Mouse (Mus musculus) kidney, embryonic 14.5 days (tissue): Measurements from ENCODE around the gene Ehd4. TPM values are rescaled to one million over a fixed set of nuclear protein-coding genes. Genes with fewer than 3 reads are reported as not detected.

ENCODE experiments used
- ATAC-seq: fragments of 200-750 bp; cut with Nextera tagmentation; 2 replicates; pipeline ENCODE4 v1.8.0; 2017; ENCODE audit warnings: moderate number of reproducible peaks, mild to moderate bottlenecking, moderate TSS enrichment, moderate library complexity; ENCODE audit not compliant: low FRiP score, low TSS enrichment
- H3K27ac ChIP-seq: fragments of 300-500 bp; sonication (generic); 2 replicates; pipeline ENCODE4 v1.5.1; 2014; ENCODE audit warnings: low read depth, mild to moderate bottlenecking, low read length, moderate library complexity, mixed read lengths
- H3K27me3 ChIP-seq: fragments of 300-500 bp; sonication (generic); 2 replicates; pipeline ENCODE4 v1.6.1; 2014; ENCODE audit warnings: mild to moderate bottlenecking, low read length; ENCODE audit not compliant: control insufficient read depth, insufficient read depth
- H3K36me3 ChIP-seq: fragments of 300-500 bp; sonication (generic); 2 replicates; pipeline ENCODE4 v1.6.1; 2014; ENCODE audit warnings: low read length, mixed read lengths; ENCODE audit not compliant: control insufficient read depth, insufficient read depth
- H3K4me1 ChIP-seq: fragments of 300-500 bp; sonication (generic); 2 replicates; pipeline ENCODE4 v1.6.1; 2014; ENCODE audit warnings: low read length, mixed read lengths; ENCODE audit not compliant: control insufficient read depth, insufficient read depth
- H3K4me2 ChIP-seq: fragments of 300-500 bp; sonication (generic); replicated peaks from 2 replicates; pipeline ENCODE4 v1.6.1; 2014; ENCODE audit warnings: low read depth, mild to moderate bottlenecking, low read length
- H3K4me3 ChIP-seq: fragments of 300-500 bp; sonication (generic); 2 replicates; pipeline ENCODE4 v1.5.1; 2014; ENCODE audit warnings: mild to moderate bottlenecking, low read length
- H3K9ac ChIP-seq: fragments of 300-500 bp; sonication (generic); 2 replicates; pipeline ENCODE4 v1.6.1; 2014; ENCODE audit warnings: low read depth, mild to moderate bottlenecking, low read length, moderate library complexity
- H3K9me3 ChIP-seq: fragments of 300-500 bp; sonication (generic); 2 replicates; pipeline ENCODE4 v1.6.1; 2016; ENCODE audit warnings: low read length; ENCODE audit not compliant: control insufficient read depth
- WGBS: fragments of 180-500 bp; shearing (Covaris S2); extraction: QIAGEN DNeasy Blood & Tissue Kit; methylation state at CpG from one replicate; pipeline ENCODE4 v1.1.7; 2014; 5-methylcytosine and 5-hydroxymethylcytosine counted together
- polyA plus RNA-seq: library from polyadenylated mRNA; unstranded; fragments of >200 nt; fragmentation: Nextera tagmentation; extraction: Ambion mirVana; gene quantifications from 2 replicates; pipeline ENCODE4 v1.2.1, GENCODE M21; 2014

Ehd4 gene
- polyA plus RNA-seq, 1 experiment from 2014 or later, result 31.8 TPM

DNA sequence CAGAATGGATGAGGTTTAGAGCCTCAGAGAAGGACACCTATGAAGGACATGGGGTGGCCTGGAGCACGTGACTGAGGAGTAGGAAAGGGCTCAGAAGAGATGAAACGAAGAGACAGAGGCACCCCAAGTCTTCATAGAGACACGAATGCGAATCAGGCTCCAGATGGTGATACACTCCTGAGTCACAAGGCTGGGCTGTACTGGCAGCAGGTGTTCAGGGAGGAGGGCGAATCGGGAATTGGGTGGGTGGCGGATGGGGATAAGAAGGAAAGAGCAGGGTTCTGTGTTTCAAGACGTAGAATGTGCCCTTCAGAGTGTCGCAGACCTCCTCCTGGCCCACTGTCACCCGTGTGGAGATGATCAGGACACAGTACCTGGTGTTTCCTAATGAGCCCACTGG lies 89.2 kb downstream of the Ehd4 start:
- H3K9me3 ChIP-seq, result no peaks in the 10 kb centered on the region
- WGBS, result 88% methylated on average over 10 of the region's 10 CpGs
- no peaks in the 10 kb centered on the region for H3K27me3 ChIP-seq
- H3K4me3 ChIP-seq, result no peak overlapping the region
- H3K4me2 ChIP-seq, result no peak overlapping the region
- no peaks in the 10 kb centered on the region for H3K36me3 ChIP-seq
- no peak overlapping the region for H3K9ac ChIP-seq
- no peak overlapping the region for H3K27ac ChIP-seq
- H3K4me1 ChIP-seq, result peaks cover 15% of the 10 kb centered on the region; the same call in 1 of the 2 replicates
- ATAC-seq, result no peak

- Histone ChIP-seq H3K9ac (no peak overlapping the region), H3K27me3 (no peaks in the 10 kb centered on the region), H3K4me2 (no peak overlapping the region), H3K27ac (no peak overlapping the region), H3K36me3 (no peaks in the 10 kb centered on the region), H3K4me3 (no peak overlapping the region), H3K4me1 (peaks cover 18% of the 10 kb centered on the region; the same call in 1 of the 2 replicates), H3K9me3 (no peaks in the 10 kb centered on the region)
- no peak for ATAC-seq
- 84% methylated on average over 6 of the region's 6 CpGs for WGBS
Observed at GRCm38 (mm10) chr2:120064639-120065038, 89.8 kb downstream of the Ehd4 start.

- H3K27ac ChIP-seq, result no peak overlapping the region
- H3K9me3 ChIP-seq, result no peaks in the 10 kb centered on the region
- no peaks in the 10 kb centered on the region for H3K36me3 ChIP-seq
- no peak overlapping the region for H3K4me3 ChIP-seq
- no peaks in the 10 kb centered on the region for H3K27me3 ChIP-seq
- ATAC-seq, result no peak
- 74% methylated on average over 8 of the region's 8 CpGs for WGBS
- no peak overlapping the region for H3K4me2 ChIP-seq
- H3K9ac ChIP-seq, result no peak overlapping the region
- peaks cover 18% of the 10 kb centered on the region; the same call in 1 of the 2 replicates for H3K4me1 ChIP-seq
Observed at GRCm38 (mm10) chr2:120062248-120062647, 92.2 kb downstream of the Ehd4 start.

DNA sequence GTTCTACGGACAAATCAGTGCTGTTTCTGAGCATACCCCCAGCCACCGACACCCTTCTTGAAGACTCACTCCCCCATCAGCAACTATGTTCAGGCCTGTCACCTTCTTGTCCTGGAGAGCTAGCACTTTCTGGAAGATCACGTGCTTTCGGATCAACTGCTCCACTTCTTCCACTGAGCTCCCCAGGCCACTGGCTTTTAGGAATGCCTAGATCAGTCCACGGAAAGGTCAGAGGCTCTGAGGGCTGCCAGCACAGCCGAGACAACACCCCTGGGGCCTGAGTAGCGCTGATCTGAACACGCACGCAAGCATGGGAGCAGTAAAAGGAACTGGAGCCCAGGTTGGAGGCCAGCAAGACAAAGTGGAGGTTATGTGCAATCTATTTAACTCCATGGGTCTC lies 93.8 kb downstream of the Ehd4 start:
- ATAC-seq, result peak; percentile 65; the same call in 1 of the 2 replicates
- 26% methylated on average over 9 of the region's 9 CpGs for WGBS
- Histone ChIP-seq H3K4me2 (no peak overlapping the region), H3K9me3 (no peaks in the 10 kb centered on the region), H3K4me1 (peaks cover 18% of the 10 kb centered on the region; the same call in 1 of the 2 replicates), H3K27ac (no peak overlapping the region), H3K27me3 (no peaks in the 10 kb centered on the region), H3K36me3 (no peaks in the 10 kb centered on the region), H3K9ac (no peak overlapping the region), H3K4me3 (no peak overlapping the region)

DNA sequence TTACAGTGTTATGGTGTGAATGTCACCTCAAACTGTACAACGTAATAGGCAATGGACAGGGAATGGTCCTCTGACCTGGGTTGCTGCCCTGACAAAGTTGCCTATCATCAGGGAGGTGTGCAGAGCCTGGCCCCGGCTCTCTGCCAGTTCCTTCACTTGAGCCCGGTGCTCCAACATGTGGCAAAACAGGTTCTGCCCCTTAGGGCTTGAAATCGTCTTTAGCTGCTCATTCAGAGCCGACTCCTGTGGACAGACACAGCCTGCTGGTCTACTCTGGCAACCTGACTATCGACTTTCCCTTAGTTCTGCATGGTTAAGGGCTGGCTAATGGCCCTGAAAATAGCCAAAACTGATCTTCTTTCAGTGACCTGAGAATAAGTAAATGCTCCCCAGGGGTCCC lies 94.2 kb downstream of the Ehd4 start:
- no peaks in the 10 kb centered on the region for H3K27me3 ChIP-seq
- no peak overlapping the region for H3K9ac ChIP-seq
- no peak overlapping the region for H3K27ac ChIP-seq
- H3K9me3 ChIP-seq, result no peaks in the 10 kb centered on the region
- peaks cover 18% of the 10 kb centered on the region; the same call in 1 of the 2 replicates for H3K4me1 ChIP-seq
- no peak overlapping the region for H3K4me3 ChIP-seq
- no peak overlapping the region for H3K4me2 ChIP-seq
- H3K36me3 ChIP-seq, result no peaks in the 10 kb centered on the region
- ATAC-seq, result 0 out of 2 replicates have a peak, but pooled peaks have one; percentile 18
- WGBS, result 40% methylated on average over 6 of the region's 6 CpGs

DNA sequence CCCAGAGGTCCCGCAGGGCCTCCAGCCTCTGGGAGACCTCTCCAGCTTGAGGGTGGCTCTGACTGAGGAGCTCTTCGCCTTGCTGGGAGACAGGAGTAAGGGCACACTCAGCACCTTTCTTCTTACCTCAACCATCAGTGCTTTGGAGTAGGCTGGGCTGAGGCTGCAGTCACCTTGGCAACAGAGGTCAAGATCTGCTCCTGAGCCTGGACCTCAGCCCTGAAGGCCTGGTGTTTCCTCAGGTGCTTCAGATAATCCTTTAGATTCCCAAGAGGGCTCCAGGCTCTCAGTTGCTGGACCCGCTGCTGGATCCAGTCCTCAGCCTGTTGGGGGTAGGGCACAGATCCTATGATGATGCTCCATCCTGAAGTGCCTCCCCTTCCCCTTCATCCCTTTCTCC lies 94.9 kb downstream of the Ehd4 start:
- 89% methylated on average over 3 of the region's 3 CpGs for WGBS
- Histone ChIP-seq H3K27ac (no peak overlapping the region), H3K27me3 (no peaks in the 10 kb centered on the region), H3K36me3 (no peaks in the 10 kb centered on the region), H3K4me1 (peaks cover 18% of the 10 kb centered on the region; the same call in 1 of the 2 replicates), H3K4me3 (no peak overlapping the region), H3K9ac (no peak overlapping the region), H3K9me3 (no peaks in the 10 kb centered on the region), H3K4me2 (no peak overlapping the region)
- no peak for ATAC-seq

GRCm38 (mm10) chr2:120058818-120059217 lies 95.6 kb downstream of the Ehd4 start:
- no peak for ATAC-seq
- Histone ChIP-seq H3K36me3 (no peaks in the 10 kb centered on the region), H3K27me3 (no peaks in the 10 kb centered on the region), H3K9ac (no peak overlapping the region), H3K9me3 (no peaks in the 10 kb centered on the region), H3K4me1 (peaks cover 18% of the 10 kb centered on the region; the same call in 1 of the 2 replicates), H3K4me3 (no peak overlapping the region), H3K4me2 (no peak overlapping the region), H3K27ac (no peak overlapping the region)
- WGBS, result 77% methylated on average over 4 of the region's 4 CpGs

GRCm38 (mm10) chr2:120055923-120056322 lies 98.5 kb downstream of the Ehd4 start:
- Histone ChIP-seq H3K4me3 (no peak overlapping the region), H3K27me3 (no peaks in the 10 kb centered on the region), H3K4me1 (peaks cover 6% of the 10 kb centered on the region; the same call in 1 of the 2 replicates), H3K36me3 (no peaks in the 10 kb centered on the region), H3K27ac (no peak overlapping the region), H3K4me2 (no peak overlapping the region), H3K9ac (no peak overlapping the region), H3K9me3 (no peaks in the 10 kb centered on the region)
- ATAC-seq, result no peak
- WGBS, result 90% methylated on average over 10 of the region's 10 CpGs

- Histone ChIP-seq H3K27me3 (no peaks in the 10 kb centered on the region), H3K36me3 (no peaks in the 10 kb centered on the region), H3K27ac (no peak overlapping the region), H3K4me1 (peaks cover 3% of the 10 kb centered on the region; the same call in 1 of the 2 replicates), H3K4me2 (no peak overlapping the region), H3K9me3 (no peaks in the 10 kb centered on the region), H3K4me3 (no peak overlapping the region), H3K9ac (no peak overlapping the region)
- 90% methylated on average over 12 of the region's 12 CpGs for WGBS
- no peak for ATAC-seq
Observed at GRCm38 (mm10) chr2:120054771-120055552, 99.4 kb downstream of the Ehd4 start.
